Mouse (Mus musculus): ENCODE measurements around the gene 4930452B06Rik. TPM values are rescaled to one million over a fixed set of nuclear protein-coding genes. Genes with fewer than 3 reads are reported as not detected.
"Not testable (repeated sequence)": the region's sequence is repeated elsewhere in the genome, so short reads cannot be mapped to it uniquely, and the experiment has no call there.

The 4930452B06Rik gene
- total and polyA plus RNA-seq, 3 experiments: not detected

DNA sequence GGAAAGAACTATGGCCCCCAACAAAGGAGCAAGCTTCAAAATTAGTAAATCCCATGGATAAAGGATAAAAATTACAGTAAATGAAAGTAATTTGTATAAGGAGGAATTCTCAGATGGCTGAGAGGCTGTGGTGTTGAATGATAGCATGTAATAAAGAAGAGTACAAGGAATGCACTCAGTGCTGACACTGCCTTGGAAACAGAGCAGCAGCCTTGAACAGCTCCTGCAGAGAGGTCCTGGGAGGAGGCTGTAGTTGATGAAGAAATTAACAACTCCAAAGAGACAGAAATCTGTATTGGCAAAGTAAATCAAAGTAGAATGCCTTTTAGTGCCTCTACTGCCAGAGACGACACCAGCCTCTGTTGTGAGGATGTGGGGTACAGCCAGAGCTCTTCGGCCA lies 61.1 kb downstream of the 4930452B06Rik start:
- Histone ChIP-seq H3K4me1 (ENCODE audit: control insufficient read depth in 1 of 2, insufficient read depth in 2 of 2) (peaks cover 0 to 3% of the 10 kb centered on the region in 2 experiments; a peak in 1 of 4 replicates), H3K79me2 (replicated peaks; ENCODE audit: control insufficient read depth, extremely low read depth, insufficient read depth, poor library complexity, severe bottlenecking) (no peaks in the 10 kb centered on the region), H3K4me2 (ENCODE audit: insufficient read depth, low read depth, poor library complexity, severe bottlenecking) (no peak overlapping the region), H3K9me3 (replicated peaks; ENCODE audit: low read length) (no peaks in the 10 kb centered on the region), H3K4me3 (replicated peaks in 1 of 3; ENCODE audit: low read depth in 2 of 3, low read length in 2 of 3, poor library complexity in 1 of 3) (no peak overlapping the region), H3K27ac (ENCODE audit: insufficient read depth, low read depth) (no peak overlapping the region), H3K9ac (ENCODE audit: insufficient read depth, low read depth) (no peak overlapping the region), H3K36me3 (replicated peaks in 1 of 2; ENCODE audit: control insufficient read depth in 1 of 2, insufficient read depth in 1 of 2, low read length in 1 of 2) (no peaks in the 10 kb centered on the region), H3K27me3 (replicated peaks) (no peaks in the 10 kb centered on the region)
- no peak for TF ChIP-seq RAD21 (IDR thresholded peaks at IDR 0.05; ENCODE audit: low read depth, low read length)
- TF ChIP-seq TCF12 (IDR thresholded peaks at IDR 0.05; ENCODE audit: low read depth, low read length): no peak
- no peak for DNase-seq (ENCODE audit: extremely low read depth)
- in situ Hi-C loops (cut with MboI; ENCODE audit: low pct_ligation_motif_present, low pct_unique_long_range_greater_than_20kb, low sequenced_read_pairs) (no loop called here), dilution Hi-C loops (cut with MboI; ENCODE audit: extremely low pct_ligation_motif_present, extremely low pct_unique_long_range_greater_than_20kb, low sequenced_read_pairs) (no loop called here)

DNA sequence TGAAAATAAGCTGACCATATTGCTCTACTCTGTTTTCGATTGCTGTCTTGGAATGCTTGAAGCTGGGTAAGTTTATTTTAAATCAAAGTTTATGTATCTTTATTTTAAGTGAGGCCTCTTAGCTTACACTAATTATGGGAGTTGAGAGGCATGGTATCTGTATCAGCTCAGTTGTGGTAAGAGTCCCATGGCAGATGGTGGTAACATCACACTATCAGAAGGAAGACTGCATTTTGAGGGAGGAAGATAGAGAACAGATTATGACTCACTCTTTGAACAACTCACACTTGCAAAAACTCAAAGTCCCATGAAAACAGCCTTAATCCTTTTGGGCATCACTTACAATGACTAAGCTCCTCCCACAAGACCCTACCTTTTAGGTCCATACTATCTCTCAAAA lies 81.0 kb downstream of the 4930452B06Rik start:
- Histone ChIP-seq H3K9me3 (replicated peaks; ENCODE audit: low read length) (no peaks in the 10 kb centered on the region), H3K79me2 (replicated peaks; ENCODE audit: control insufficient read depth, extremely low read depth, insufficient read depth, poor library complexity, severe bottlenecking) (no peaks in the 10 kb centered on the region), H3K4me2 (ENCODE audit: insufficient read depth, low read depth, poor library complexity, severe bottlenecking) (no peak overlapping the region), H3K27ac (ENCODE audit: insufficient read depth, low read depth) (no peak overlapping the region), H3K36me3 (replicated peaks in 1 of 2; ENCODE audit: control insufficient read depth in 1 of 2, insufficient read depth in 1 of 2, low read length in 1 of 2) (no peaks in the 10 kb centered on the region), H3K4me3 (replicated peaks in 1 of 3; ENCODE audit: low read depth in 2 of 3, low read length in 2 of 3, poor library complexity in 1 of 3) (no peak overlapping the region), H3K4me1 (ENCODE audit: control insufficient read depth in 1 of 2, insufficient read depth in 2 of 2) (no peaks in the 10 kb centered on the region), H3K9ac (ENCODE audit: insufficient read depth, low read depth) (no peak overlapping the region), H3K27me3 (replicated peaks) (no peaks in the 10 kb centered on the region)
- in situ Hi-C loops (cut with MboI; ENCODE audit: low pct_ligation_motif_present, low pct_unique_long_range_greater_than_20kb, low sequenced_read_pairs) (loop anchor here (25.0 kb wide), 1 partner anchor 223 kb away; no protein-coding TSS in a partner anchor), dilution Hi-C loops (cut with MboI; ENCODE audit: extremely low pct_ligation_motif_present, extremely low pct_unique_long_range_greater_than_20kb, low sequenced_read_pairs) (no loop called here)
- no peak for DNase-seq (ENCODE audit: extremely low read depth)
- TF ChIP-seq USF2 (conservative IDR thresholded peaks at IDR 0.05; ENCODE audit: low read depth, low read length) (no peak), ZKSCAN1 (IDR thresholded peaks at IDR 0.05; ENCODE audit: borderline replicate concordance, low read depth, low read length) (no peak), MYC (IDR thresholded peaks at IDR 0.05; ENCODE audit: low read depth, low read length) (no peak), UBTF (IDR thresholded peaks at IDR 0.05; ENCODE audit: low read depth, low read length) (no peak), MAX (IDR thresholded peaks at IDR 0.05; ENCODE audit: low read length) (no peak), NRF1 (IDR thresholded peaks at IDR 0.05; ENCODE audit: low read depth, low read length) (no peak), KAT2A (IDR thresholded peaks at IDR 0.05; ENCODE audit: insufficient replicate concordance, low read length) (no peak), TCF12 (IDR thresholded peaks at IDR 0.05; ENCODE audit: low read depth, low read length) (no peak), HCFC1 (IDR thresholded peaks at IDR 0.05; ENCODE audit: low read depth, low read length) (no peak), CTCF (conservative IDR thresholded peaks at IDR 0.05 in 1 of 2, IDR thresholded peaks at IDR 0.05 in 1 of 2; ENCODE audit: low read depth in 2 of 2, low read length in 2 of 2) (no peak), EP300 (IDR thresholded peaks at IDR 0.05; ENCODE audit: low read length) (no peak), MAFK (IDR thresholded peaks at IDR 0.05; ENCODE audit: insufficient replicate concordance, low read length) (no peak), POLR2AphosphoS2 (IDR thresholded peaks at IDR 0.05; ENCODE audit: low read depth, low read length) (no peak), BHLHE40 (IDR thresholded peaks at IDR 0.05; ENCODE audit: low read depth, low read length) (no peak), MAZ (IDR thresholded peaks at IDR 0.05; ENCODE audit: low read depth, low read length) (no peak), E2F4 (IDR thresholded peaks at IDR 0.05; ENCODE audit: insufficient replicate concordance, low read depth, low read length) (no peak), CHD2 (IDR thresholded peaks at IDR 0.05; ENCODE audit: low read length) (no peak), ELF1 (IDR thresholded peaks at IDR 0.05; ENCODE audit: low read depth, low read length) (no peak), GABPA (IDR thresholded peaks at IDR 0.05; ENCODE audit: insufficient replicate concordance, low read depth, low read length) (no peak), CHD1 (IDR thresholded peaks at IDR 0.05; ENCODE audit: low read depth, low read length) (no peak)

DNA sequence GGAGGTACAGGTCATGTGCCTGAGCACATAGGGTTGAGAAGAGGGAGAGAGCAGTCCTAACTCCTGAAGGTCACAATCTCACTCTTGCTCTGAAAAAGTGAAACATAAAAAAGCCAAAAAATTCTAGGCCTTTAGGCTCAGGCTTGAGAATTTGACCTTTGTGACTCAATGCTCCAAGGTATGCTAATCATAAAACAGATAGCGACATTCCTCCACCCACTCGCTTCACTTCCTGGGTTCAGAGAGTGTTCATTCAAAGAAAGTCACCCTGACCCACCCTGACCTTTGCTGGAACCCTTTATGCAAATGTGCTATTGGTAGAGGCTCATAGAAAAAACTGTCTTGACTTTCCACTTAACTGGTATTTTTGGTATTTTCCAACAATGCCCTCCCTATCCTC lies 115.0 kb downstream of the 4930452B06Rik start:
- H3K9me3 ChIP-seq (replicated peaks; ENCODE audit: low read length); H3K9ac ChIP-seq (ENCODE audit: insufficient read depth, low read depth); H3K27ac ChIP-seq (ENCODE audit: insufficient read depth, low read depth); H3K27me3 ChIP-seq (replicated peaks); dilution Hi-C loops (cut with MboI; ENCODE audit: extremely low pct_ligation_motif_present, extremely low pct_unique_long_range_greater_than_20kb, low sequenced_read_pairs); H3K36me3 ChIP-seq (replicated peaks in 1 of 2; ENCODE audit: control insufficient read depth in 1 of 2, insufficient read depth in 1 of 2, low read length in 1 of 2); H3K79me2 ChIP-seq (replicated peaks; ENCODE audit: control insufficient read depth, extremely low read depth, insufficient read depth, poor library complexity, severe bottlenecking); DNase-seq (ENCODE audit: extremely low read depth); H3K4me2 ChIP-seq (ENCODE audit: insufficient read depth, low read depth, poor library complexity, severe bottlenecking); H3K4me1 ChIP-seq (ENCODE audit: control insufficient read depth in 1 of 2, insufficient read depth in 2 of 2); in situ Hi-C loops (cut with MboI; ENCODE audit: low pct_ligation_motif_present, low pct_unique_long_range_greater_than_20kb, low sequenced_read_pairs); H3K4me3 ChIP-seq (replicated peaks in 1 of 3; ENCODE audit: low read depth in 2 of 3, low read length in 2 of 3, poor library complexity in 1 of 3): not testable (repeated sequence)
